Mouse (Mus musculus) CH12.LX (cell line): ENCODE data around the gene Lrrn2.

Experiments
- CTCF ChIP-seq, 2 experiments: IDR thresholded peaks in 1 of 2; conservative IDR thresholded peaks in 1 of 2; 2 replicates each; pipeline ENCODE4 v1.5.1; 2011 to 2012; ENCODE audit warnings: low read depth in 2 of 2, low read length in 2 of 2, improper control_type of control experiment in 1 of 2, inconsistent platforms in 1 of 2, mild to moderate bottlenecking in 1 of 2, moderate library complexity in 1 of 2
- RAD21 ChIP-seq: IDR thresholded peaks from 2 replicates; pipeline ENCODE4 v1.6.1; 2011; ENCODE audit warnings: low read depth, mild to moderate bottlenecking, low read length, improper control_type of control experiment, moderate library complexity

GRCm38 (mm10) chr1:132915849-132916493 is 35.9 kb downstream of the Lrrn2 start:
- TF ChIP-seq CTCF (conservative IDR thresholded peaks at IDR 0.05 in 1 of 2, IDR thresholded peaks at IDR 0.05 in 1 of 2; ENCODE audit: low read depth in 2 of 2, low read length in 2 of 2) (no peak), RAD21 (no peak)
